Mouse (Mus musculus) ES-E14 (cell line): ENCODE results near the gene Ccdc13. TPM values are rescaled to one million over a fixed set of nuclear protein-coding genes. Genes with fewer than 3 reads are reported as not detected.

Source experiments
- DNase-seq: peaks from one replicate; pipeline ENCODE4 v3.0.0-alpha.2; 2013; ENCODE audit warnings: low read depth, low spot score
- H3K27ac ChIP-seq: 2 replicates; pipeline ENCODE4 v1.5.1; 2012; ENCODE audit warnings: low read depth, mild to moderate bottlenecking, low read length, moderate library complexity, mixed read lengths; ENCODE audit not compliant: poor library complexity, insufficient read depth, severe bottlenecking
- H3K36me3 ChIP-seq: 2 replicates; pipeline ENCODE4 v1.6.1; 2012; ENCODE audit warnings: mild to moderate bottlenecking, low read length, moderate library complexity, mixed read lengths; ENCODE audit not compliant: control insufficient read depth, poor library complexity, insufficient read depth, severe bottlenecking
- H3K4me1 ChIP-seq, 2 experiments: fragments of 150-350 bp in 1 of 2; sonication (generic) in 1 of 2; 2 replicates each; pipeline ENCODE4 v1.6.1; 2012; ENCODE audit warnings: low read length in 2 of 2, mild to moderate bottlenecking in 1 of 2, mixed read lengths in 1 of 2; ENCODE audit not compliant: control insufficient read depth in 2 of 2, insufficient read depth in 2 of 2, poor library complexity in 1 of 2
- H3K4me3 ChIP-seq, 2 experiments: fragments of 150-350 bp in 1 of 2; sonication (generic) in 1 of 2; 2 replicates each; pipeline ENCODE4 v1.5.1; 2012; ENCODE audit warnings: low read length in 2 of 2, low read depth in 1 of 2, mild to moderate bottlenecking in 1 of 2, mixed read lengths in 1 of 2; ENCODE audit not compliant: insufficient read depth in 1 of 2, poor library complexity in 1 of 2, severe bottlenecking in 1 of 2
- H3K9ac ChIP-seq: 2 replicates; pipeline ENCODE4 v1.6.1; 2012; ENCODE audit warnings: low read depth, mild to moderate bottlenecking, low read length, mixed read lengths; ENCODE audit not compliant: poor library complexity, insufficient read depth, severe bottlenecking
- H3K9me3 ChIP-seq: fragments of 150-350 bp; sonication (generic); 2 replicates; pipeline ENCODE4 v1.6.1; 2012; ENCODE audit warnings: low read depth, mild to moderate bottlenecking, low read length; ENCODE audit not compliant: control insufficient read depth, insufficient read depth
- CHD2 ChIP-seq: IDR thresholded peaks from 2 replicates; pipeline ENCODE4 v1.6.1; 2014; ENCODE audit warnings: mild to moderate bottlenecking, low read depth, low read length, inconsistent platforms
- HCFC1 ChIP-seq: IDR thresholded peaks from 2 replicates; pipeline ENCODE4 v1.6.1; 2012; ENCODE audit warnings: low read length, inconsistent platforms, borderline replicate concordance; ENCODE audit not compliant: insufficient read depth
- MAFK ChIP-seq: IDR thresholded peaks from 2 replicates; pipeline ENCODE4 v1.6.1; 2014; ENCODE audit warnings: mild to moderate bottlenecking, low read depth, low read length, inconsistent platforms; ENCODE audit not compliant: insufficient read depth
- ZC3H11A ChIP-seq: IDR thresholded peaks from 2 replicates; pipeline ENCODE4 v1.6.1; 2012; ENCODE audit warnings: low read depth, mild to moderate bottlenecking, inconsistent platforms, low read length, borderline replicate concordance
- ZNF384 ChIP-seq: IDR thresholded peaks from 2 replicates; pipeline ENCODE4 v1.6.1; 2012; ENCODE audit warnings: low read depth, low read length, inconsistent platforms
- in situ Hi-C, 2 experiments: fragments of 600-800 bp; cut with MboI; formaldehyde crosslinking; loops; one replicate each; pipeline ENCODE4 v1.15.1; 2025; ENCODE audit warnings: low sequenced_read_pairs in 2 of 2, inconsistent platforms in 1 of 2; ENCODE audit not compliant: unreplicated experiment in 2 of 2
- total RNA-seq: library from RNA; depleted of rRNA; stranded (reverse); fragments of 300-350 nt; gene quantifications from 2 replicates; pipeline ENCODE4 v1.2.3, GENCODE M21; 2012

Gene Ccdc13
- total RNA-seq, 1 experiment, result 0.58 TPM

- DNase-seq, result no peak
- Histone ChIP-seq H3K4me3 (no peak overlapping the region), H3K27ac (no peak overlapping the region), H3K9ac (no peak overlapping the region), H3K9me3 (no peaks in the 10 kb centered on the region), H3K4me1 (peaks cover 0 to 2% of the 10 kb centered on the region in 2 experiments; a peak in 1 of 4 replicates), H3K36me3 (no peaks in the 10 kb centered on the region)
- TF ChIP-seq ZC3H11A (no peak), ZNF384 (no peak), HCFC1 (no peak)
- in situ Hi-C loops, result no loop called here
These were observed 20.0 kb downstream of the Ccdc13 start for GRCm38 (mm10) chr9:121819073-121819770.

- in situ Hi-C loops, result no loop called here
- DNase-seq, result no peak
- no peak overlapping the region for H3K27ac ChIP-seq
- H3K4me1 ChIP-seq, result peaks cover 0 to 2% of the 10 kb centered on the region in 2 experiments; a peak in 1 of 4 replicates
- TF ChIP-seq ZC3H11A (no peak), ZNF384 (no peak), MAFK (no peak), HCFC1 (no peak)
- no peak overlapping the region for H3K9ac ChIP-seq
- no peaks in the 10 kb centered on the region for H3K9me3 ChIP-seq
- H3K36me3 ChIP-seq, result no peaks in the 10 kb centered on the region
- H3K4me3 ChIP-seq, result no peak overlapping the region
These were observed 24.1 kb downstream of the Ccdc13 start for GRCm38 (mm10) chr9:121815183-121815582.

GRCm38 (mm10) chr9:121810081-121810821 lies 29.0 kb downstream of the Ccdc13 start:
- H3K36me3 ChIP-seq, result no peaks in the 10 kb centered on the region
- no peaks in the 10 kb centered on the region for H3K9me3 ChIP-seq
- no peak for TF ChIP-seq CHD2
- TF ChIP-seq MAFK, result no peak
- TF ChIP-seq HCFC1, result no peak
- no peak for TF ChIP-seq ZC3H11A
- TF ChIP-seq ZNF384, result no peak
- H3K9ac ChIP-seq, result no peak overlapping the region
- no peak overlapping the region for H3K27ac ChIP-seq
- H3K4me3 ChIP-seq, result no peak overlapping the region
- no peaks in the 10 kb centered on the region for H3K4me1 ChIP-seq
- no peak for DNase-seq
- in situ Hi-C loops, result no loop called here

GRCm38 (mm10) chr9:121808511-121808910 lies 30.8 kb downstream of the Ccdc13 start:
- H3K4me1 ChIP-seq, result no peaks in the 10 kb centered on the region
- DNase-seq, result no peak
- H3K27ac ChIP-seq, result no peak overlapping the region
- no peaks in the 10 kb centered on the region for H3K9me3 ChIP-seq
- TF ChIP-seq ZNF384 (no peak), MAFK (no peak), CHD2 (no peak), HCFC1 (no peak), ZC3H11A (no peak)
- H3K9ac ChIP-seq, result no peak overlapping the region
- no peak overlapping the region for H3K4me3 ChIP-seq
- H3K36me3 ChIP-seq, result no peaks in the 10 kb centered on the region
- in situ Hi-C loops, result no loop called here

- no peak overlapping the region for H3K27ac ChIP-seq
- H3K36me3 ChIP-seq, result no peaks in the 10 kb centered on the region
- H3K4me3 ChIP-seq, result no peak overlapping the region
- no peaks in the 10 kb centered on the region for H3K4me1 ChIP-seq
- H3K9me3 ChIP-seq, result no peaks in the 10 kb centered on the region
- H3K9ac ChIP-seq, result no peak overlapping the region
- TF ChIP-seq HCFC1 (no peak), ZC3H11A (no peak), CHD2 (no peak), ZNF384 (no peak), MAFK (no peak)
- no peak for DNase-seq
- in situ Hi-C loops, result no loop called here
These were observed 31.3 kb downstream of the Ccdc13 start for GRCm38 (mm10) chr9:121807947-121808346.
